ENCODE assay signal across 13 mouse cellular contexts in the genomic region with DNA sequence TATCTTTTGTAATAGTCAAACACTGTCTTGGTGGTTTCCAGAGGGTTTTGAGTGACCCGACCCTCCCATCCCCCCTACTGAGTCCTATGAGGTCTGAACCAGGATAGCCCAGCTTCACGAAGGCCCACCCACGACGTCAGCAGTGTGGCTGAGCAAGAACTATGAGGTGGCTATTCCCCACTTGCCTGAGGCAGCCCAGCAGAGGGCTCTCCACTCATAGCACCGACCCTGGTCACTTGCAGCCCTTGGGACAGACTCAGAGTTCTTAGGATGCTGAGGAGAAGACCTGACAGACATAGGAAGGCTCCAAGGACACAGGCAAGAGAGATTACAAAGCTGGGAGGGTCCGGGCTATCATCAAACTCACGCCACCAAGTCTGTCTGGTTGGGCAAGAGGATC. TPM values are rescaled to one million over a fixed set of nuclear protein-coding genes. Genes with fewer than 3 reads are reported as not detected.
DNase-seq lines count a peak whose midpoint lies in the region; ATAC-seq and TF ChIP-seq lines count a peak whose summit lies in the region.
"Had no signal": no experiment of that assay in that cellular context is flagged by ENCODE, and none has a peak within 500 bp of the region (broad histone marks: within the 10 kb centered on the region; RNA-seq: fewer than 3 reads in every experiment).

No protein-coding gene starts in this region.

- H3K9me3 ChIP-seq in forebrain, embryonic 15.5 days, result no peaks in the 10 kb centered on the region
- H3K9me3 ChIP-seq in neural tube, embryonic 15.5 days (replicated peaks), result no peaks in the 10 kb centered on the region
- H3K9me3 ChIP-seq: embryonic facial prominence, embryonic 12.5 days; limb, embryonic 10.5 days had no signal

- peak; percentile 34 for TF ChIP-seq CTCF in lung, adult 2 months (IDR thresholded peaks at IDR 0.05; ENCODE audit: insufficient read depth, low read length)

- no peak overlapping the region for H3K27ac ChIP-seq in forebrain, embryonic 15.5 days (replicated peaks)
- peak overlapping the region; percentile 97; the same call in 1 of the 2 replicates for H3K27ac ChIP-seq in neural tube, embryonic 15.5 days (replicated peaks)
- H3K27ac ChIP-seq: embryonic facial prominence, embryonic 12.5 days had no signal

- H3K4me3 ChIP-seq in lung, adult 2 months (replicated peaks; ENCODE audit: extremely low read depth, low read depth, low read length), result peak overlapping the region; percentile 11
- peak overlapping the region; percentile 90 for H3K4me3 ChIP-seq in forebrain, embryonic 15.5 days
- peak overlapping the region; percentile 85 for H3K4me3 ChIP-seq in neural tube, embryonic 15.5 days (replicated peaks)
- H3K4me3 ChIP-seq: embryonic facial prominence, embryonic 12.5 days; limb, embryonic 10.5 days had no signal

- no peaks in the 10 kb centered on the region for H3K36me3 ChIP-seq in forebrain, embryonic 15.5 days
- H3K36me3 ChIP-seq in neural tube, embryonic 15.5 days, result no peaks in the 10 kb centered on the region
- H3K36me3 ChIP-seq: embryonic facial prominence, embryonic 12.5 days; limb, embryonic 10.5 days had no signal

- peak overlapping the region; percentile 75 for H3K4me2 ChIP-seq in forebrain, embryonic 15.5 days (replicated peaks)
- peak overlapping the region; percentile 82 for H3K4me2 ChIP-seq in neural tube, embryonic 15.5 days

- peaks cover 3% of the 10 kb centered on the region for H3K27me3 ChIP-seq in forebrain, embryonic 15.5 days
- H3K27me3 ChIP-seq in neural tube, embryonic 15.5 days (replicated peaks), result no peaks in the 10 kb centered on the region

- ATAC-seq in forebrain, embryonic 15.5 days (replicated peaks), result no peak
- no peak for ATAC-seq in neural tube, embryonic 15.5 days (ENCODE audit: low FRiP score)

- WGBS in lung, adult 2 months, result 28% methylated on average over 7 of the region's 7 CpGs
- 46% methylated on average over 7 of the region's 7 CpGs for WGBS in forebrain, embryonic 15.5 days
- WGBS in neural tube, embryonic 15.5 days, result 38% methylated on average over 7 of the region's 7 CpGs

- no peak overlapping the region for H3K9ac ChIP-seq in forebrain, embryonic 15.5 days (replicated peaks)
- no peak overlapping the region for H3K9ac ChIP-seq in neural tube, embryonic 15.5 days (replicated peaks)
- H3K9ac ChIP-seq: embryonic facial prominence, embryonic 12.5 days had no signal

- peak; percentile 61 to 62 for DNase-seq in heart, adult 18-20 months
- DNase-seq in heart, adult 8-10 months (ENCODE audit: low spot score), result no peak
- DNase-seq in lung, adult 2 months, result no peak
- DNase-seq in lung, postnatal 25 days (ENCODE audit: low spot score), result no peak
- DNase-seq in urinary bladder, adult 18-20 months (ENCODE audit: low spot score in 2 of 2), result no peak
- DNase-seq in gastrocnemius, postnatal 4 days (ENCODE audit: low spot score in 2 of 2), result no peak
- DNase-seq: right cerebral cortex, postnatal 25 days had no signal

- peaks cover 22% of the 10 kb centered on the region for H3K4me1 ChIP-seq in lung, adult 2 months (ENCODE audit: control insufficient read depth, insufficient read depth, low read length)
- H3K4me1 ChIP-seq in forebrain, embryonic 15.5 days, result peaks cover 71% of the 10 kb centered on the region
- peaks cover 90% of the 10 kb centered on the region for H3K4me1 ChIP-seq in neural tube, embryonic 15.5 days

- no peak for TF ChIP-seq POLR2A in lung, adult 2 months (IDR thresholded peaks at IDR 0.05; ENCODE audit: borderline replicate concordance, extremely low read depth, low read depth, low read length)

RNA-seq across cellular contexts. Expression of gene Cbfa2t3, which starts 23.9 kb away (rescaled TPM):
- 10 to 100 TPM; 18.7 to 20.4 TPM for total RNA-seq in heart, adult 18-20 months (2021)
- total RNA-seq in heart, adult 8-10 months (2022), result 10 to 100 TPM; 15.1 to 22.1 (median 18.2) TPM
- 40.0 and 45.7 TPM in 2 replicates for polyA plus RNA-seq in lung, adult 2 months (2012; rRNA removed)
- 13.2 and 14.0 TPM in 2 replicates for polyA plus RNA-seq in forebrain, embryonic 15.5 days (2015; fragmentation: Nextera tagmentation; extraction: Ambion mirVana)
- polyA plus RNA-seq in neural tube, embryonic 15.5 days (2015; fragmentation: Nextera tagmentation; extraction: Ambion mirVana), result 14.4 and 16.8 TPM in 2 replicates
- total RNA-seq in gastrocnemius, postnatal 4 days (2021), result 10 to 100 TPM; 18.9 TPM

RNA-seq across cellular contexts. Expression of gene Pabpn1l, which starts 52.5 kb away (rescaled TPM):
- not detected for total RNA-seq in heart, adult 18-20 months (2021)
- total RNA-seq in heart, adult 8-10 months (2022), result under 1 TPM in 2 of 4 experiments, not detected in 2; 0.24 to 0.57 TPM
- polyA plus RNA-seq in lung, adult 2 months (2012; rRNA removed), result not detected in 2 replicates
- not detected in 2 replicates for polyA plus RNA-seq in forebrain, embryonic 15.5 days (2015; fragmentation: Nextera tagmentation; extraction: Ambion mirVana)
- polyA plus RNA-seq in neural tube, embryonic 15.5 days (2015; fragmentation: Nextera tagmentation; extraction: Ambion mirVana), result 0.14 TPM in 1 of 2 replicates, not detected in the other
- total RNA-seq in gastrocnemius, postnatal 4 days (2021), result not detected
- polyA plus RNA-seq: embryonic facial prominence, embryonic 12.5 days; kidney, embryonic 14.5 days; limb, embryonic 10.5 days; testis, adult 2 months had no signal

Comparison
In these comparisons a context has a peak if more than half of its experiments do, and no peak if none do; other contexts are left out.
1. DNase-seq: peak in heart, adult 18-20 months (2 of 2); none in heart, adult 8-10 months (single experiment), lung, adult 2 months (single experiment), lung, postnatal 25 days (single experiment), urinary bladder, adult 18-20 months (0 of 2) and gastrocnemius, postnatal 4 days (0 of 2).
2. H3K4me3 ChIP-seq: peak in every context shown above with its lines; median percentile 90 in forebrain, embryonic 15.5 days; 85 in neural tube, embryonic 15.5 days; 11 in lung, adult 2 months.